Mouse (Mus musculus): ENCODE data around the gene Wfikkn1. TPM values are rescaled to one million over a fixed set of nuclear protein-coding genes. Genes with fewer than 3 reads are reported as not detected.

The Wfikkn1 gene
- polyA plus RNA-seq, 1 experiment: 2.9 TPM

DNA sequence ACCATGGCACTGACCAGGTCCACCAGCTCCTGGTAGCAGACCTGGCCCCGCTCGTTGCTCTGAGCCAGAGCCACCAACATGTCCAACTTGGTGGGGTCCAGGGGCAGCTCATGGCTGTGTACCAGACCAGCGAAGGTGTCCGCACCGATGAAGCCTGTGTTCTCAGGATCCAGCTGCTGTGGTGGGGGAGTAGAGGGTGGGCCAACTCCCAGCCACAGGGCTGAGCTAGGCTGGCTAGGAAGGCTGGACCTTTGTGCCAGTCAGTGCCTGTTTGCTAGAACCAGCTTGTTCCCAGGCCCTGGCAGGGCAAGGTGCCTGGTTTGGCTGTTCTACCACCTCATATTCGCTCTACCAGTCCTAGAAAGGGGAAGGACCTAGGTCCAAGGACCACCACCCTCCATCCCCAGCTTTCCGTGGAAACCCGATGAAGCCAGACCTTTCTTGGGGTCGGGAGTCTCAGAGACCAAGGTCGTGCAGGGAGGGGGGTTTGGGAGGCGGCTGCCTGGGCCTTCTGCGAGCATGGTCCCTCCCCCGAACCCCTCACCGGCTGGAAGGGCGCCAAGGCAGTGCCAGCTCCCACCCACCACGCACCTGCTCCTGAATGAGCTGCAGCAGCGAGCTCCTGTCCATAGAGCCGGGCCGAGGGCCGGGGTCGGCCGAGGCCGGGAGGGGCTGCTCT, 44.1 kb downstream of the Wfikkn1 start:
- no peaks in the 10 kb centered on the region for H3K27me3 ChIP-seq (ENCODE audit: control insufficient read depth, insufficient read depth, low read length)
- H3K27ac ChIP-seq (ENCODE audit: control insufficient read depth, insufficient read depth, low read length): no peak overlapping the region
- H3K4me1 ChIP-seq (replicated peaks; ENCODE audit: control insufficient read depth, insufficient read depth, low read length): peaks cover 39% of the 10 kb centered on the region
- peak overlapping the region; percentile 14 for H3K4me3 ChIP-seq (ENCODE audit: control insufficient read depth, insufficient read depth, low read length)
- peaks cover 32% of the 10 kb centered on the region for H3K36me3 ChIP-seq (ENCODE audit: control insufficient read depth, insufficient read depth, low read length)
- no peak for DNase-seq
- TF ChIP-seq POLR2A (IDR thresholded peaks at IDR 0.05; ENCODE audit: control insufficient read depth, extremely low read depth, insufficient read depth, low read length, poor library complexity) (no peak), CTCF (IDR thresholded peaks at IDR 0.05; ENCODE audit: borderline replicate concordance, control insufficient read depth, extremely low read depth, insufficient read depth, low read length, poor library complexity) (no peak)
- WGBS: 30% methylated on average over 23 of the region's 23 CpGs

DNA sequence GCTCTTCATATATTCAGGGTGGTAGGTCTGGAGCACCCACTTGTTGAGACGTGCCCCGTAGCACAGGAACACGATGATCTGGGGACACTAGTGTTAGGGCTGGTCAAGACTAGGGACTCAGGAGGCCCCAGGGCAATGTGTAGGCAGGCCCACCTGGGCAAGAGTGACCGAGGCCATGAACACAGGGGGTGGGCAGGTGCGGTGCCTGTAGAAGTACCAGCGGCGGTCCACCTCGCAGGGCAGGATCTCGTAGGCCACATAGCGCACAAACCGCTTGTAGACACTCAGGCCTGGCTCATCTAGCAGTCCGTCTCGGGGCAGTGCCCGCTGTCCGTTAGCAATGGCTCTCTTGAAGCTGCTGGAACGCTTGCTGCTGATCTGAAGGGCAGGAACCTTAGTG, 44.8 kb downstream of the Wfikkn1 start:
- DNase-seq: no peak
- H3K4me1 ChIP-seq (replicated peaks; ENCODE audit: control insufficient read depth, insufficient read depth, low read length): peaks cover 43% of the 10 kb centered on the region

DNA sequence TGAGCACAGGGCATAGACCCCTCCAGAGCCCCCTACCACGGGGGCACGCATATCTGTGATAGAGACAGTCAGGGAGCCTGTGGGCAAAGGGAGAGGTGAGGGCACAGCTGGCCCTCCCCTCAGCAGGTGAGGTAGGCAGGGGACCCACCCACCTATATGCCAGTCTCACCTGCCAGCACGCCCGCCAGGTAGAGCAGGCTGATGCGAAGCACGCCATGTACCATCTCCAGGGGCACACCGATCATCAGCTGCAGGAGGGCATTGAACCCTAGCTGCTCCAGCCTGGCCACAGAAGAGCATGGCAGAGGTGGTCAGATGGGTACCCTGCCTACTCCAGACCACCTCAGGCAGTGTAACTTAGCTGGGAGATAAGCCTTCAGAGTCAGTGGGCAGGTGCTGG, 45.4 kb downstream of the Wfikkn1 start:
- Histone ChIP-seq H3K36me3 (ENCODE audit: control insufficient read depth, insufficient read depth, low read length) (peaks cover 25% of the 10 kb centered on the region), H3K27me3 (ENCODE audit: control insufficient read depth, insufficient read depth, low read length) (no peaks in the 10 kb centered on the region), H3K4me3 (ENCODE audit: control insufficient read depth, insufficient read depth, low read length) (no peak overlapping the region), H3K4me1 (replicated peaks; ENCODE audit: control insufficient read depth, insufficient read depth, low read length) (peaks cover 43% of the 10 kb centered on the region), H3K27ac (ENCODE audit: control insufficient read depth, insufficient read depth, low read length) (no peak overlapping the region)
- WGBS: 97% methylated on average over 7 of the region's 7 CpGs
- DNase-seq: no peak
- TF ChIP-seq CTCF (IDR thresholded peaks at IDR 0.05; ENCODE audit: borderline replicate concordance, control insufficient read depth, extremely low read depth, insufficient read depth, low read length, poor library complexity) (no peak), POLR2A (IDR thresholded peaks at IDR 0.05; ENCODE audit: control insufficient read depth, extremely low read depth, insufficient read depth, low read length, poor library complexity) (no peak)

More for the DNA sequence above, 44.8 kb downstream of the Wfikkn1 start:
- TF ChIP-seq CTCF (IDR thresholded peaks at IDR 0.05; ENCODE audit: borderline replicate concordance, control insufficient read depth, extremely low read depth, insufficient read depth, low read length, poor library complexity) (no peak), POLR2A (IDR thresholded peaks at IDR 0.05; ENCODE audit: control insufficient read depth, extremely low read depth, insufficient read depth, low read length, poor library complexity) (no peak)
- Histone ChIP-seq H3K27ac (ENCODE audit: control insufficient read depth, insufficient read depth, low read length) (no peak overlapping the region), H3K27me3 (ENCODE audit: control insufficient read depth, insufficient read depth, low read length) (no peaks in the 10 kb centered on the region), H3K4me3 (ENCODE audit: control insufficient read depth, insufficient read depth, low read length) (no peak overlapping the region), H3K36me3 (ENCODE audit: control insufficient read depth, insufficient read depth, low read length) (peaks cover 26% of the 10 kb centered on the region)
- 96% methylated on average over 16 of the region's 16 CpGs for WGBS

DNA sequence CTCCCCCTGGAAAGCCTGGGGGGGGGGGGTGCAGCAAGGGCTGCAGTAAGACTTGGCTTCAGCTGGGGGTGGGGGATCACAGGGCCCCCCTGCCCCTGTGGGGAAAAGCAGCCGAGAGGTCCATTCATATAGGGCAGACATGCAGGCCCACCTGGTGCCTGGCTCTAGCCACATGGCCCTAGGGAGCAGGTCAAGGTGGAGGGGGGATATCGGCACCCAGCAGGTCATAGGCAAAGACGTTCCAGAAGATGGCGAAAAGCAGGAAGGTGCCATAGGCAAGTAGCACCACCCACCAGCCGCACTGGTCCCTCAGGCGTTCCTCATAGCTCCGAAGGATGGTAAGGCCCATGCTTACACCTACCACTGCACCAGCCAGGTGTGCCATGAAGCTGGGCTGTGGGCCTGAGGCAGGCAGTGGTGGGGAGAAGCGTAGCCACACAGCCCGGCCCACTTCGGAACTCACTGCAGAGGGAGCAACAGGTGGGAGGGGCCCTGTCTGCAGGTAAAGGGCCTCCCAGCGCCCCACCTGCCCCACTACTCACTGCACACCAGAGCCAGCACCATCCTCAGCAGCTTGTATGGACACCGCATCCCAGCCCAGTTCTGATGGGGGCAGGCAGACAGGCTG, 45.9 kb downstream of the Wfikkn1 start:
- Histone ChIP-seq H3K27me3 (ENCODE audit: control insufficient read depth, insufficient read depth, low read length) (no peaks in the 10 kb centered on the region), H3K27ac (ENCODE audit: control insufficient read depth, insufficient read depth, low read length) (no peak overlapping the region), H3K36me3 (ENCODE audit: control insufficient read depth, insufficient read depth, low read length) (peaks cover 19% of the 10 kb centered on the region), H3K4me3 (ENCODE audit: control insufficient read depth, insufficient read depth, low read length) (no peak overlapping the region), H3K4me1 (replicated peaks; ENCODE audit: control insufficient read depth, insufficient read depth, low read length) (peaks cover 44% of the 10 kb centered on the region)
- DNase-seq: no peak
- 95% methylated on average over 12 of the region's 12 CpGs for WGBS
- TF ChIP-seq POLR2A (IDR thresholded peaks at IDR 0.05; ENCODE audit: control insufficient read depth, extremely low read depth, insufficient read depth, low read length, poor library complexity) (no peak), CTCF (IDR thresholded peaks at IDR 0.05; ENCODE audit: borderline replicate concordance, control insufficient read depth, extremely low read depth, insufficient read depth, low read length, poor library complexity) (no peak)

DNA sequence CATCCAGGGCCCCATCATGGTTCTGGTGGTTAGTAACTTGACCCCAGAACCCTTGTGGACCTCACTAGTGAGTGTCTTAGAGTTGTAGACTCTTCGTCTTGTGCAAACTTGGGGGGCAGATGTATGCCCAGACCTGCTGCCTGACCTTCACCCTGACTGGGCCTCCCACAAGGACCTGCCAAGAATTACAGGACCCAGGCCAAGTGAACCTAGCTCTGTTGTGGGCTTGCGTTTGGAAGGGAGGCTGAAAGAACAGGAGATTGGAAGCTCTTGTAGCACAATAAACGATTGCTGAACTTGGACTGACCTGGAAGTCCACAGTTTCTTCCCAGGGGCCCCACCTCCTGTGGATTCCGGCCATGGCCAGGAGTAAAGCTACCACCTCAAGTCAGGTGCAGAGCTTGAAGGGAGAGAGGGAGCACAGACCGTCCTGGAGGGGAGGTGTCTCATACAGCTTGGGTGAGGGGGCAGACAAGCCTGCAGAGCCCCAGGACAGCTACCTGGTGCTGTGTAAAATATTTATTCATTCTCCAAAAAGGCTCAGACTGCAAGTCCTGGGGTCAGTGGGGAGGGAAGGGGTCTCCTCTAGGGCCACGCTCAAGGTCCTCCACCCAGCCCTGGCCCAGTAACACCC, 46.6 kb downstream of the Wfikkn1 start:
- no peak for DNase-seq
- 59% methylated on average over 6 of the region's 6 CpGs for WGBS
- TF ChIP-seq CTCF (IDR thresholded peaks at IDR 0.05; ENCODE audit: borderline replicate concordance, control insufficient read depth, extremely low read depth, insufficient read depth, low read length, poor library complexity) (no peak), POLR2A (IDR thresholded peaks at IDR 0.05; ENCODE audit: control insufficient read depth, extremely low read depth, insufficient read depth, low read length, poor library complexity) (no peak)

DNA sequence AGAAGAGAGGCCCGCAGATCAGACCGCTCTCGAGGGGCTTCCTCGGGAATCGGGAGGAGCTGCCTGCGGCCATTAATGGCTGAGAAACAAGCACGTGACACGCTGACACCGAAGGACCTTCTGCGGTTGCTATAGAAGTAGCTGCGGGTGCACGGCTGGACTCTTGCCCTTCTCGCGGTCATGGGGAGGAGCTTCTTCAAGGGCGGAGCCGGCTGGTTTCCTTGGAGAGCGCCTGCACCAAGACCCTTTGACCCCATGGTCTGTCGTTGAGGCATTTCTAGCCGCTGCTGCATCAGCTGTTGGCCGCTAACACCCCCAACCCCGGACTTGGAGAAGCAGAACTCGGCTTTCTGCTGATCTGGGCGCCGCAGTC, 47.4 kb downstream of the Wfikkn1 start, which contains the start of gene Stub1:
Stub1 (minus strand) TSS at position 114 of the 373 bp plus-strand sequence.
- H3K4me1 ChIP-seq (replicated peaks; ENCODE audit: control insufficient read depth, insufficient read depth, low read length): peaks cover 55% of the 10 kb centered on the region
- under 1% methylated on average over 24 of the region's 24 CpGs for WGBS
- TF ChIP-seq POLR2A (IDR thresholded peaks at IDR 0.05; ENCODE audit: control insufficient read depth, extremely low read depth, insufficient read depth, low read length, poor library complexity) (no peak), CTCF (IDR thresholded peaks at IDR 0.05; ENCODE audit: borderline replicate concordance, control insufficient read depth, extremely low read depth, insufficient read depth, low read length, poor library complexity) (no peak)
- no peak within 1 kb of the TSS for H3K27ac ChIP-seq (ENCODE audit: control insufficient read depth, insufficient read depth, low read length)
- DNase-seq: peak; percentile 60
- peaks cover 8% of the 10 kb centered on the region for H3K36me3 ChIP-seq (ENCODE audit: control insufficient read depth, insufficient read depth, low read length)
- no peaks in the 10 kb centered on the region for H3K27me3 ChIP-seq (ENCODE audit: control insufficient read depth, insufficient read depth, low read length)
- peak within 1 kb of the TSS; percentile 93 for H3K4me3 ChIP-seq (ENCODE audit: control insufficient read depth, insufficient read depth, low read length)

More for the DNA sequence above, 46.6 kb downstream of the Wfikkn1 start:
- Histone ChIP-seq H3K27me3 (ENCODE audit: control insufficient read depth, insufficient read depth, low read length) (no peaks in the 10 kb centered on the region), H3K36me3 (ENCODE audit: control insufficient read depth, insufficient read depth, low read length) (peaks cover 13% of the 10 kb centered on the region), H3K27ac (ENCODE audit: control insufficient read depth, insufficient read depth, low read length) (no peak overlapping the region), H3K4me1 (replicated peaks; ENCODE audit: control insufficient read depth, insufficient read depth, low read length) (peaks cover 51% of the 10 kb centered on the region), H3K4me3 (ENCODE audit: control insufficient read depth, insufficient read depth, low read length) (peak overlapping the region; percentile 93)
